Mouse (Mus musculus): ENCODE measurements around the gene Fuz.

The Fuz gene

DNA sequence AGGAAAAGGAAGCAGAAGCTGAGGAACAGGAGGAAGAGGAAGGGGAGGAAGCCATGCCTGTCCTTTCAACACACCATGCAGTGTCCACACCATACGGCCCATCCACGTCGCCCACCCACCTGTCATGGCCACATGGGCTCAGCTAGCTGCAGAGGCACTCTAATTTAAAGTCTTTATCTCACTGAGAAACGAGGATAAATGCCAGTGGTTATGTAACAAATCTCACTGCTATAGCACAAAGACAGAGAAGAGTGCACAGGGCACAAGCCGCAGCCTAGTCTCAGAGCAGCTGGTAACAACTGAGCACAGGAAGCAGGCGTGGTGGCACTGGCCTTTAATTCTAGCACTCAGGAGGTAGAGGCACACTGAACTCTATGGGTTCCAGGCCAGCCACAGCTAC is 54.0 kb downstream of the Fuz start:
- DNase-seq = no peak

DNA sequence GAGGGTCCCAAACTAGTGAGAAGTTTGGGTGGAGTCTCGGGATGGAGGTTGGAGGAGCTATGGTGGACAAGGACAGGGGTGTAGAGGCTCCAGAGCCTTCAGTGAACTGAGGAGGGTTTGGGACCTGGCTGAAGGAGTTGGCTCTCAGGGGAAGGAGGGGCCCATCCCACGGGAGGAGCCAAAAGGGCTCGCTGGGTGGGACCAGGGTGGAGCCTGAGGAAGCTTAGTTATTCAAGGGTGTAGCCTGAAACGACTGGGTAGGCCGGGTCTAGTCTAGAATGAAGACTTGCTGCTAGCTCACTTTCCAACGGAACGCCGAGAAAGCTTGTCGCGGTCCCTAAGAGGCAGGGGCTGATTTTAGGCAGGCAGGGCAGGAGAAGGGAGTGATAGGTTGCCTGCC is 56.1 kb downstream of the Fuz start:
- no peak for DNase-seq

Data from right cerebral cortex, postnatal 25 days (tissue).